Mouse (Mus musculus): Measurements from ENCODE around the gene Sycn. TPM values are rescaled to one million over a fixed set of nuclear protein-coding genes. Genes with fewer than 3 reads are reported as not detected.

The Sycn gene
- polyA plus RNA-seq, 1 experiment from 2014 or later = not detected

DNA sequence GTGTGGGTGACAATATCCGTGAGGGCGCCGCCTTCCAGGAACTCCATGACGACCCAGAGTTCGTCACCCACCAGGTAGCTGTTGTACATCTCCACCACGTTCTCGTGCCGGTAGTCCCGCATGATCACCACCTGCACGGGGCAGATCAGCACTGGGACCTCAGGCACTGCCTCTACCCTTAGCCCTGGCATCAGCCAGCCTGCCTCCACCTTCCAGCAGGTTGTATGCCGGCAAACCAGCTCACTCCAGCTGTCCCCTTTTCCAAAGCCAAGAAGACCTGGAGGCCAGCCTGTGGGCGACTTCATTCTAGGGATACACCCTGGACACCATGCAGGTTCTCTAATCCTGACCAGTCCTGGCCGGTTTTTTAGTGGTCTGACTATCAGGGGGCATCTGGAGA is 22.3 kb downstream of the Sycn start:
- Histone ChIP-seq H3K27ac (ENCODE audit: low read depth, low read length) (no peak overlapping the region), H3K4me3 (ENCODE audit: low read depth, low read length) (no peak overlapping the region), H3K36me3 (ENCODE audit: control insufficient read depth, insufficient read depth, low read length) (peaks cover 7% of the 10 kb centered on the region; the same call in 1 of the 2 replicates), H3K9ac (ENCODE audit: low read length) (no peak overlapping the region), H3K9me3 (ENCODE audit: control insufficient read depth, low read length) (no peaks in the 10 kb centered on the region), H3K27me3 (ENCODE audit: control insufficient read depth, insufficient read depth, low read length) (no peaks in the 10 kb centered on the region), H3K4me2 (ENCODE audit: low read depth, low read length, severe bottlenecking) (no peak overlapping the region), H3K4me1 (replicated peaks; ENCODE audit: control insufficient read depth, insufficient read depth, low read length) (no peaks in the 10 kb centered on the region)
- DNase-seq (ENCODE audit: low spot score) (no peak), ATAC-seq (replicated peaks; ENCODE audit: low FRiP score) (no peak)
- 94% methylated on average over 13 of the region's 13 CpGs for WGBS

DNA sequence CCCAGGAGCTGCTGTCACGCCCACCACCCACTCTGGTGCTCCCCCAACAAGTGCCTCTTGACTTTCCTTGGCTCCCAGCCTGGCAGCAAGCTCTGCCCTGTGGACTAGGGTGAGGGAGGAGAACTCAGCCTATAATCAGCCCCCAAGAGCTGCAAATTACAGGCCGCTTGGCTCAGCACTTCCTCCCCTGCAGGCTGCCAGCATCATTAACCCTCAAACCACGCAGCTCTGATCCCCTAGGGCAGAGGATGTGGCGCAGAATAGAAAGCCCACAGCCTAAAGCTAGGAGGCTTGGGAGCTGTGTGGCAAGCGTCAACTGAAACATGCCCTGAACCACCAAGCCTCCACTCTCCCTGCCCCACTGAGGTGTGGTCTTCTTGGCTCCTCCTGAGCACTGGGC is 24.7 kb downstream of the Sycn start:
- no peak overlapping the region for H3K4me2 ChIP-seq (ENCODE audit: low read depth, low read length, severe bottlenecking)
- no peak overlapping the region for H3K27ac ChIP-seq (ENCODE audit: low read depth, low read length)
- H3K36me3 ChIP-seq (ENCODE audit: control insufficient read depth, insufficient read depth, low read length) = peaks cover 4% of the 10 kb centered on the region; the same call in 1 of the 2 replicates
- ATAC-seq (replicated peaks; ENCODE audit: low FRiP score) (no peak), DNase-seq (ENCODE audit: low spot score) (no peak)
- H3K4me1 ChIP-seq (replicated peaks; ENCODE audit: control insufficient read depth, insufficient read depth, low read length) = no peaks in the 10 kb centered on the region
- no peak overlapping the region for H3K9ac ChIP-seq (ENCODE audit: low read length)
- 84% methylated on average over 5 of the region's 5 CpGs for WGBS
- no peaks in the 10 kb centered on the region for H3K9me3 ChIP-seq (ENCODE audit: control insufficient read depth, low read length)
- no peak overlapping the region for H3K4me3 ChIP-seq (ENCODE audit: low read depth, low read length)
- H3K27me3 ChIP-seq (ENCODE audit: control insufficient read depth, insufficient read depth, low read length) = no peaks in the 10 kb centered on the region

DNA sequence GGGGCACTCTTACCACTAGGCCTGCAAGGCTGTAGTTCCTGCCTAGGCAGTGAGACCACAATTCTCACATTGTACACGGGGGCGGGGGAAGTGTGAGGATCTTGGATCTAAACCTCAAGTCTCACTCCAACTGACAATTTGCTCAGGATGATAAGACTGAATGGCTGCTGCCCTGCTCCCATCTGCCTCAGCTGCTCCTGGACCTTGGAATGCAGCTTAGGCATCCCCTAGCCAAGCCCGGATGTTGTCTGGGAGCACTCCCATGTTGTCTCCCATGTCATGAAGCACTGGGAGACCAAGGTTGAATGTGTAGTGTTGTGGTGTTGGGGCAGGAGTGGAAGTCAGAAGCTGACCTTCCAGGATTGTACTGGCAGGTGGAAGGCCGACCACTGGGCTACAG is 26.9 kb downstream of the Sycn start:
- peaks cover 4% of the 10 kb centered on the region; the same call in 1 of the 2 replicates for H3K36me3 ChIP-seq (ENCODE audit: control insufficient read depth, insufficient read depth, low read length)
- WGBS = 89% methylated on average over 4 of the region's 4 CpGs
- no peak overlapping the region for H3K4me3 ChIP-seq (ENCODE audit: low read depth, low read length)
- DNase-seq (ENCODE audit: low spot score) = no peak
- no peak overlapping the region for H3K4me2 ChIP-seq (ENCODE audit: low read depth, low read length, severe bottlenecking)
- no peaks in the 10 kb centered on the region for H3K4me1 ChIP-seq (replicated peaks; ENCODE audit: control insufficient read depth, insufficient read depth, low read length)
- no peaks in the 10 kb centered on the region for H3K27me3 ChIP-seq (ENCODE audit: control insufficient read depth, insufficient read depth, low read length)
- no peak overlapping the region for H3K27ac ChIP-seq (ENCODE audit: low read depth, low read length)
- ATAC-seq (replicated peaks; ENCODE audit: low FRiP score) = no peak
- H3K9me3 ChIP-seq (ENCODE audit: control insufficient read depth, low read length) = no peaks in the 10 kb centered on the region
- no peak overlapping the region for H3K9ac ChIP-seq (ENCODE audit: low read length)

DNA sequence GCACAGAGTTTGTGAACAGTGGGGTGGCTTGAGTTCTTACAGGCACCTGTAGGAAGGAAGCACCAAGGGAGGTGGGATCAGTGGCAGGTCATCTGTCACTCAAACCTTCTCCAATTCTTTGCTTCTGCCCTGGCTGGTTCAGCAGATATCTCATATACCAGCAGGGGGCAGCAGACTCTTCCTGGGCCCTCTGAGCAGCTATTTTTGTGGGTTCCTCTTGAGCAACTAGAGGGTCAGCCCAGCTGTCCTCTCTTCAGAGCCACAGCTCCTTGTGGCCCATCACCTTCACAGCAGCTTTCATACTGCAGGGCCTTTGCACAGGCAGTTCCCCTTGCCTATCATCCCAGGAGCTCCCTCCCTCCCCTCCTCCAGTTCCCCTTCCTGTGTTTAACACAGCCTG is 27.6 kb downstream of the Sycn start:
- no peak overlapping the region for H3K9ac ChIP-seq (ENCODE audit: low read length)
- H3K4me2 ChIP-seq (ENCODE audit: low read depth, low read length, severe bottlenecking) = no peak overlapping the region
- no peak overlapping the region for H3K27ac ChIP-seq (ENCODE audit: low read depth, low read length)
- no peaks in the 10 kb centered on the region for H3K9me3 ChIP-seq (ENCODE audit: control insufficient read depth, low read length)
- peak; percentile 74 for DNase-seq (ENCODE audit: low spot score)
- H3K36me3 ChIP-seq (ENCODE audit: control insufficient read depth, insufficient read depth, low read length) = peaks cover 4% of the 10 kb centered on the region; the same call in 1 of the 2 replicates
- H3K27me3 ChIP-seq (ENCODE audit: control insufficient read depth, insufficient read depth, low read length) = no peaks in the 10 kb centered on the region
- H3K4me3 ChIP-seq (ENCODE audit: low read depth, low read length) = no peak overlapping the region
- no peak for ATAC-seq (replicated peaks; ENCODE audit: low FRiP score)
- no peaks in the 10 kb centered on the region for H3K4me1 ChIP-seq (replicated peaks; ENCODE audit: control insufficient read depth, insufficient read depth, low read length)

DNA sequence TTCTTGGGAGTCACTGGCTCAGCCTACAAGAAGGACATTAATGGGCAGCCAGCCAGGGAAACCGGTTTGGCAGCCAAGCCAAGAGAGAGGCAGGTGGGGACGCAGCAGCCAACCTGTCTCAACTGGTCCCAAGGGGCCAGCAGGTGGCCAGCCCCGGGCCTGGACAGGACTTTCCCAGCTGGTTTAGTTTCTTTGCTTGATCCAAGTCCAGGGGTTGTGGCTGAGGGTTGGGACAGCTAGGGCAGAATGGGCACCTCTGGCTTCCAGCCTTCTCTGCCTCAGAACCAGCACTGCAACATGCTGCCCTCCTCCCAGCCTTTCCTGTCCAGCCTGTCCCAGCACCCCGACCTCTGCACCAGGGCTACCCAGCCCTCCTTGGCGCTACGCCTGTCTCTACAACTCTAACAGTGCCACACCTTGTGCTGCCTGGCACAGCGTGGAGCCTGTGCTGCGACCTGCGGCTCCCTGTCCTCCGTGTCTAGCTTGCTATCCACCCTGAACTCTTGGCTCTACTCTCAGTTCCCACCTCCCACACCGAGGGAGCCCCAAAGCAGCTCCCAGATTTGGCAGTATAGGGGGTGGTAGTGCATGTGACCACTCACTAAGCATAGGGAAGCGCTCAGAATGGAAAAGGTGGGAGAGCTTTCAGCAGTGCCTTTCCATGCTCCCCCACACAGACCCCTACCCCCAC is 29.8 kb downstream of the Sycn start:
- no peaks in the 10 kb centered on the region for H3K9me3 ChIP-seq (ENCODE audit: control insufficient read depth, low read length)
- ATAC-seq (replicated peaks; ENCODE audit: low FRiP score) (no peak), DNase-seq (ENCODE audit: low spot score) (no peak)
- H3K27ac ChIP-seq (ENCODE audit: low read depth, low read length) = no peak overlapping the region
- H3K4me2 ChIP-seq (ENCODE audit: low read depth, low read length, severe bottlenecking) = no peak overlapping the region
- H3K9ac ChIP-seq (ENCODE audit: low read length) = no peak overlapping the region
- H3K4me3 ChIP-seq (ENCODE audit: low read depth, low read length) = no peak overlapping the region
- H3K4me1 ChIP-seq (replicated peaks; ENCODE audit: control insufficient read depth, insufficient read depth, low read length) = no peaks in the 10 kb centered on the region
- WGBS = 80% methylated on average over 12 of the region's 12 CpGs
- H3K36me3 ChIP-seq (ENCODE audit: control insufficient read depth, insufficient read depth, low read length) = peaks cover 2% of the 10 kb centered on the region; the same call in 1 of the 2 replicates
- H3K27me3 ChIP-seq (ENCODE audit: control insufficient read depth, insufficient read depth, low read length) = no peaks in the 10 kb centered on the region

DNA sequence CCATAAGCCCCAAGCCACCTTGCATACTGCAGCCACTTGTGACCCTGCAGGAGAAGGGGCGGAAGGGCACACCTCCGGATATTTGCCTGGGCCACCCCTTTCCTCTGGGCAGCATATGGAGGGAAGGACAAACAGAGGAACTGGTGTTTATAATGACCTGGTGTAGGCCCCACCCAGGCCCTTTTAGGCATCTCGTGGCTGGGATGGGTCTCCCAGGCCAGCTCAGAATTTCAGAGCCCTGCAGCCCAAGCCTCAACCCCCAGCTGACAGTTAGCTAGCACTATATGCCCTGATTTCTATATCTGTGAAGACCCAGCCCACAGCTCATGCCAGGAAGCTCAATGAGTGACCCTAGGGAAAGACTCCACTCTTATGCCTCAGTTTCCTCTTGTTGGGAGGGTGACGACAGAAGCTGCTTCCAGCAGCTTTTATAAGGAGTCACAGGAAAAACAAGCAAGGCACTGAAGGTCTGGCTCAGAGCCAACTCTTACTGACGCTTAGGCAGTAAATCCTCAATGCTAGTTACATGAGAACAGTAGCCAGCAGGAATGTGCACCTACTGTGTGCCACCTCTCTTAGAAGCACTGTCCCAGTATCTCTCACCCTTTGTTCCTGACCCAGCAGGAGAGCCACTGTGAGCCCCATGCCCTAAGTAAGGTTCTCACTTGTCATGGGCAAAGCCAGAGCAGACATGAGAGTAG is 30.4 kb downstream of the Sycn start:
- 61% methylated on average over 5 of the region's 5 CpGs for WGBS
- DNase-seq (ENCODE audit: low spot score) (no peak), ATAC-seq (replicated peaks; ENCODE audit: low FRiP score) (no peak)
- Histone ChIP-seq H3K4me2 (ENCODE audit: low read depth, low read length, severe bottlenecking) (no peak overlapping the region), H3K27me3 (ENCODE audit: control insufficient read depth, insufficient read depth, low read length) (no peaks in the 10 kb centered on the region), H3K4me3 (ENCODE audit: low read depth, low read length) (no peak overlapping the region), H3K4me1 (replicated peaks; ENCODE audit: control insufficient read depth, insufficient read depth, low read length) (no peaks in the 10 kb centered on the region), H3K9me3 (ENCODE audit: control insufficient read depth, low read length) (no peaks in the 10 kb centered on the region), H3K27ac (ENCODE audit: low read depth, low read length) (no peak overlapping the region), H3K9ac (ENCODE audit: low read length) (no peak overlapping the region), H3K36me3 (ENCODE audit: control insufficient read depth, insufficient read depth, low read length) (peaks cover 2% of the 10 kb centered on the region; the same call in 1 of the 2 replicates)

DNA sequence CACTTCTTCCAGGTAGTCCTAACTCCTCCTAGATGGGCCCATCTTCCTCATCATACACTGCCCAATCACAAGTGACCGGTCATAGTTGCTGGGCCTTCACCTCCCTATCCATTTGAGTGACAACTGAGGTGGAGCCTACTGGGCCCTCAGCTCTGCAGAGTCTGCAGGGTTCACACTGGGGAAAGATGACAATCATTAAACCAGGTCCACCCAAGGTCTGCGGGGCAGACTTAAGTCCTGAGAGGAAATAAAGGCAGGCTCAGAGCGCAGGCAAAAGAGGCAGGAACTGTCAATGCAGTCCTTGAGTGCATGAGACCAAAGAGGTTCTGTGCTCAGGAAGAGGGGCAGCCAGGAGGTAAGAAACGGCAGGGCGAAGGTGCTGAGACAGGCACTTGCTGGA is 32.0 kb downstream of the Sycn start:
- 0 out of 2 replicates have a peak, but pooled peaks cover 2% of the 10 kb centered on the region for H3K4me1 ChIP-seq (replicated peaks; ENCODE audit: control insufficient read depth, insufficient read depth, low read length)
- 86% methylated on average over 5 of the region's 5 CpGs for WGBS
- ATAC-seq (replicated peaks; ENCODE audit: low FRiP score) = no peak
- H3K27me3 ChIP-seq (ENCODE audit: control insufficient read depth, insufficient read depth, low read length) = no peaks in the 10 kb centered on the region
- H3K9ac ChIP-seq (ENCODE audit: low read length) = no peak overlapping the region
- no peak for DNase-seq (ENCODE audit: low spot score)
- H3K9me3 ChIP-seq (ENCODE audit: control insufficient read depth, low read length) = no peaks in the 10 kb centered on the region
- H3K27ac ChIP-seq (ENCODE audit: low read depth, low read length) = no peak overlapping the region
- H3K4me3 ChIP-seq (ENCODE audit: low read depth, low read length) = no peak overlapping the region
- H3K4me2 ChIP-seq (ENCODE audit: low read depth, low read length, severe bottlenecking) = no peak overlapping the region
- H3K36me3 ChIP-seq (ENCODE audit: control insufficient read depth, insufficient read depth, low read length) = no peaks in the 10 kb centered on the region; the same call in 1 of the 2 replicates

DNA sequence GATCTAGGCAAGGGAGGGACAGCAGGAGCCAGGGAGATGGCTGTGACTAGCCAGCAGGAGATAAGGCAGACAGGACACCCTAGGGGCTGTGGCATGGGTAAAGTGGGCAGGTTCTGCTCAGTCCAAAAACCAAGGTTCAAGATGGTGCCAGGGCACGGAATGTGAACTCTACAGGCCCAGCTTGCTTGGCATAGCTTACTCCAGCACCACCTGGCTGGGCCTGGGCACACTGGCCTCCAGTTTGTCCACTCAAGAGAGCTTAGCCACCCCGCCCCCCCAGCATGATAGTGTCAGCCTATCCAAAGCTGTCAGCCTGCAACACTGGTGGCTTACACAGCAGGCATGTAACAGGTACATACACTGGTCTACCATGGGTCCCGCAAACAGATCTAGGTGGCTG is 32.6 kb downstream of the Sycn start:
- Histone ChIP-seq H3K9me3 (ENCODE audit: control insufficient read depth, low read length) (no peaks in the 10 kb centered on the region), H3K27ac (ENCODE audit: low read depth, low read length) (no peak overlapping the region), H3K9ac (ENCODE audit: low read length) (no peak overlapping the region), H3K27me3 (ENCODE audit: control insufficient read depth, insufficient read depth, low read length) (no peaks in the 10 kb centered on the region), H3K36me3 (ENCODE audit: control insufficient read depth, insufficient read depth, low read length) (no peaks in the 10 kb centered on the region; the same call in 1 of the 2 replicates), H3K4me3 (ENCODE audit: low read depth, low read length) (no peak overlapping the region), H3K4me2 (ENCODE audit: low read depth, low read length, severe bottlenecking) (no peak overlapping the region), H3K4me1 (replicated peaks; ENCODE audit: control insufficient read depth, insufficient read depth, low read length) (0 out of 2 replicates have a peak, but pooled peaks cover 2% of the 10 kb centered on the region)
- no peak for ATAC-seq (replicated peaks; ENCODE audit: low FRiP score)
- no peak for DNase-seq (ENCODE audit: low spot score)
- WGBS = 97% methylated on average over 3 of the region's 3 CpGs

Measured in forebrain, embryonic 11.5 days (tissue).